Mouse (Mus musculus): ENCODE results near the gene Nat8f4. TPM values are rescaled to one million over a fixed set of nuclear protein-coding genes. Genes with fewer than 3 reads are reported as not detected.

Nat8f4 gene
- polyA plus RNA-seq, 1 experiment, result 1.8 TPM

- H3K4me3 ChIP-seq (ENCODE audit: extremely low read depth, insufficient read depth, insufficient read length), result no peak overlapping the region
- no peaks in the 10 kb centered on the region for H3K27me3 ChIP-seq (ENCODE audit: control insufficient read depth, insufficient read depth, low read length)
- no peak overlapping the region for H3K27ac ChIP-seq (ENCODE audit: insufficient read depth, low read length)
- H3K4me1 ChIP-seq (ENCODE audit: control insufficient read depth, insufficient read depth, insufficient read length), result no peaks in the 10 kb centered on the region
- WGBS, result 94% methylated on average over 3 of the region's 3 CpGs
- no peaks in the 10 kb centered on the region for H3K36me3 ChIP-seq (ENCODE audit: control insufficient read depth, insufficient read depth, low read length)
- no peak for TF ChIP-seq CTCF (IDR thresholded peaks at IDR 0.05; ENCODE audit: extremely low read depth, insufficient read depth, insufficient read length, insufficient replicate concordance)
- no peak for TF ChIP-seq POLR2A (IDR thresholded peaks at IDR 0.05; ENCODE audit: low read depth, low read length)
- DNase-seq (ENCODE audit: low read depth in 1 of 2, low spot score in 2 of 2), result no peak
Measured at GRCm38 (mm10) chr6:85861247-85861646, 43.4 kb downstream of the Nat8f4 start.

- Histone ChIP-seq H3K27me3 (ENCODE audit: control insufficient read depth, insufficient read depth, low read length) (no peaks in the 10 kb centered on the region), H3K4me3 (ENCODE audit: extremely low read depth, insufficient read depth, insufficient read length) (no peak overlapping the region), H3K27ac (ENCODE audit: insufficient read depth, low read length) (no peak overlapping the region; the same call in 1 of the 2 replicates), H3K36me3 (ENCODE audit: control insufficient read depth, insufficient read depth, low read length) (no peaks in the 10 kb centered on the region), H3K4me1 (ENCODE audit: control insufficient read depth, insufficient read depth, insufficient read length) (no peaks in the 10 kb centered on the region)
- no peak for DNase-seq (ENCODE audit: low read depth in 1 of 2, low spot score in 2 of 2)
- 69% methylated on average over 1 of the region's 1 CpGs for WGBS
- no peak for TF ChIP-seq CTCF (IDR thresholded peaks at IDR 0.05; ENCODE audit: extremely low read depth, insufficient read depth, insufficient read length, insufficient replicate concordance)
Measured at GRCm38 (mm10) chr6:85856194-85856678, 48.4 kb downstream of the Nat8f4 start.

- H3K4me3 ChIP-seq (ENCODE audit: extremely low read depth, insufficient read depth, insufficient read length), result no peak overlapping the region
- no peaks in the 10 kb centered on the region for H3K36me3 ChIP-seq (ENCODE audit: control insufficient read depth, insufficient read depth, low read length)
- no peak for TF ChIP-seq POLR2A (IDR thresholded peaks at IDR 0.05; ENCODE audit: low read depth, low read length)
- TF ChIP-seq CTCF (IDR thresholded peaks at IDR 0.05; ENCODE audit: extremely low read depth, insufficient read depth, insufficient read length, insufficient replicate concordance), result no peak
- no peaks in the 10 kb centered on the region for H3K4me1 ChIP-seq (ENCODE audit: control insufficient read depth, insufficient read depth, insufficient read length)
- no peak for DNase-seq (ENCODE audit: low read depth in 1 of 2, low spot score in 2 of 2)
- WGBS, result 89% methylated on average over 3 of the region's 3 CpGs
- H3K27me3 ChIP-seq (ENCODE audit: control insufficient read depth, insufficient read depth, low read length), result no peaks in the 10 kb centered on the region
- H3K27ac ChIP-seq (ENCODE audit: insufficient read depth, low read length), result no peak overlapping the region
Measured at GRCm38 (mm10) chr6:85853481-85853880, 51.2 kb downstream of the Nat8f4 start.

- 52% methylated on average over 7 of the region's 7 CpGs for WGBS
- H3K4me1 ChIP-seq (ENCODE audit: control insufficient read depth, insufficient read depth, insufficient read length), result no peaks in the 10 kb centered on the region
Measured at GRCm38 (mm10) chr6:85851062-85851773, 53.5 kb downstream of the Nat8f4 start.

GRCm38 (mm10) chr6:85849240-85849639, 55.4 kb downstream of the Nat8f4 start:
- Histone ChIP-seq H3K4me3 (ENCODE audit: extremely low read depth, insufficient read depth, insufficient read length) (no peak overlapping the region), H3K27ac (ENCODE audit: insufficient read depth, low read length) (no peak overlapping the region), H3K36me3 (ENCODE audit: control insufficient read depth, insufficient read depth, low read length) (no peaks in the 10 kb centered on the region), H3K4me1 (ENCODE audit: control insufficient read depth, insufficient read depth, insufficient read length) (no peaks in the 10 kb centered on the region), H3K27me3 (ENCODE audit: control insufficient read depth, insufficient read depth, low read length) (no peaks in the 10 kb centered on the region)
- TF ChIP-seq CTCF (IDR thresholded peaks at IDR 0.05; ENCODE audit: extremely low read depth, insufficient read depth, insufficient read length, insufficient replicate concordance) (no peak), POLR2A (IDR thresholded peaks at IDR 0.05; ENCODE audit: low read depth, low read length) (no peak)
- no peak for DNase-seq (ENCODE audit: low read depth in 1 of 2, low spot score in 2 of 2)
- WGBS, result 68% methylated on average over 2 of the region's 2 CpGs

More at GRCm38 (mm10) chr6:85851062-85851773, 53.5 kb downstream of the Nat8f4 start:
- no peak for DNase-seq (ENCODE audit: low read depth in 1 of 2, low spot score in 2 of 2)
- TF ChIP-seq POLR2A (IDR thresholded peaks at IDR 0.05; ENCODE audit: low read depth, low read length) (no peak), CTCF (IDR thresholded peaks at IDR 0.05; ENCODE audit: extremely low read depth, insufficient read depth, insufficient read length, insufficient replicate concordance) (no peak)
- Histone ChIP-seq H3K27me3 (ENCODE audit: control insufficient read depth, insufficient read depth, low read length) (no peaks in the 10 kb centered on the region), H3K4me3 (ENCODE audit: extremely low read depth, insufficient read depth, insufficient read length) (no peak overlapping the region), H3K27ac (ENCODE audit: insufficient read depth, low read length) (no peak overlapping the region), H3K36me3 (ENCODE audit: control insufficient read depth, insufficient read depth, low read length) (no peaks in the 10 kb centered on the region)

Other genes with a start within 250 kb of the Nat8f4 start
- gene Nat8f7, start 191.7 kb downstream of the Nat8f4 start, polyA plus RNA-seq (2012; rRNA removed), result 0.62 TPM in 1 of 2 replicates, not detected in the other
- gene Nat8f3, start 139.1 kb downstream of the Nat8f4 start, polyA plus RNA-seq (2012; rRNA removed), result 1.0 and 1.8 TPM in 2 replicates
- gene Nat8f6, start 83.9 kb downstream of the Nat8f4 start, polyA plus RNA-seq (2012; rRNA removed), result 0.27 TPM in 2 replicates
- gene Nat8f5, start 83.9 kb downstream of the Nat8f4 start, polyA plus RNA-seq (2012; rRNA removed), result 0.12 and 0.46 TPM in 2 replicates
- gene Nat8, start 72.8 kb downstream of the Nat8f4 start, polyA plus RNA-seq (2012; rRNA removed), result 0.66 and 1.0 TPM in 2 replicates
- gene Nat8f2, start 35.7 kb downstream of the Nat8f4 start, polyA plus RNA-seq (2012; rRNA removed), result 0.02 TPM in 1 of 2 replicates, not detected in the other
- 6.7 and 7.2 TPM in 2 replicates for gene Tprkb, start 7.0 kb upstream of the Nat8f4 start, polyA plus RNA-seq (2012; rRNA removed)
- 8.1 and 8.6 TPM in 2 replicates for gene Nat8f1, start 10.8 kb upstream of the Nat8f4 start, polyA plus RNA-seq (2012; rRNA removed)
- gene Dusp11, start 56.8 kb upstream of the Nat8f4 start, polyA plus RNA-seq (2012; rRNA removed), result 21.3 and 25.7 TPM in 2 replicates
- gene Figla, start 111.3 kb upstream of the Nat8f4 start, polyA plus RNA-seq (2012; rRNA removed), result not detected in 2 replicates
- gene Add2, start 123.8 kb upstream of the Nat8f4 start, polyA plus RNA-seq (2012; rRNA removed), result 17.0 and 17.6 TPM in 2 replicates

Data from spleen, adult 2 months (tissue).